Mouse (Mus musculus) T-helper 2 cell (primary cell): ENCODE measurements around the gene Igf1r.

ENCODE experiments used
- in situ Hi-C: fragments of 300-600 bp; cut with MboI, MseI; formaldehyde crosslinking; loops from one replicate; pipeline ENCODE4 v1.15.1; 2025; ENCODE audit warnings: high pct_unique_total_duplicates

The Igf1r gene

DNA sequence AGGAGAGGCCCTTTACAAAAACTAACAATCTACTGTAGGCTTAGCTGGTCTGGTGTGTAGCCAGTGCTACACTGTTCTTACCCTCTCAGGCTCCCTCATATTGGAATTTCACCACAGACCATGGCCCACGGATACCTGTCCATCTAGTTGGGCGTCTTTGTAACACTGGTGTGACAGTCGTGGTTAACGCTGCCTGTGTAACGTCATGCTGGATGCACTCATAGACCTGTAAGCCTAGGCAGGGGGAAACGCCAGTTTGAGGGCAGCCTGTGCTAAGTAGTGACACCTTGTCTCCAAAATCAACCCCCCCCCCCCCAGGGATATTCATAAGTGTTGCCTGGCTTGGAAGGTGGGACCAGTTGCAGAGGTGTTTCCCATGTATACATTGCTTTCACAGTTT is 4.7 kb downstream of the Igf1r start:
- in situ Hi-C loops, result loop anchor here (5.0 kb wide), 2 partner anchors 170 to 325 kb away; no protein-coding TSS in a partner anchor

DNA sequence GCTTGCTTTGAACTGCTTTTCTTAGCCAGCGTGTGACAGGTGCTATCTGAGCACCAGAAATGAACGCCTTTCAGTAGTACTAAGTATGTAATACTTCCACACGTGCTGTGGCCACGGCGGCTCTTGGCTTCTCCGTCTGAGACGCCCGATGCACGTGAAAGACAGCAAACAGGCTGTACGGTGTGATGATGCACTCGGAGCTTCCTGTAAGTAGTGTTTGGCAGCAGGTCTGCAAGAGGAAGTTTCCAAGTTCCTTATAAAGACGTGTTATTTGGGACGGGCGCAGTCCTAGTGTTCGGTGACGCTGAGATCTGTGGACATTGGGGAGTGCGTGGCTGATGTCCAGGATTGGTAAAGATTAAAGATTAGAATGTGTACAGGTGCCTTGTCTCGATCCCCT is 5.4 kb downstream of the Igf1r start:
- in situ Hi-C loops, result loop anchor here (5.0 kb wide), 2 partner anchors 169 to 324 kb away; no protein-coding TSS in a partner anchor

DNA sequence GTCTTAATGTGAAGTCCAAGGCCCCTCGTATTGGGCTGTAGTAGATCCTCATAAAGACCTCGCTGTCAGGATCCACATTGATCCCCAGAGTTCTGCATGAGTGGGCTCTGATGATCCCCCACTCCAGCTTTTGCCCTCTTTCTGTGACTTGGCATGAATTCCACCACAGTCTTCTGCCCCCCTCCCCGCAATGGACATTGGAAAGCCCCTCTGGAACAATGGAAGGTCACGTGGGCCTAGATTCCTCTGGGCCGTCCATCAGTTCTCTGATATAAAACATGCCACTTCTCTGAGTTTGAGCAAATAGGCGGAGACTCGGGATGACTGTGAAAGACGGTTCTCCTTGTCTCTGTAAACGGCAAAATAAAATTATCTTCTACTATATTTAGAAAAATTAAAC is 8.1 kb downstream of the Igf1r start:
- in situ Hi-C loops, result loop anchor here (5.0 kb wide), 1 partner anchor 158 kb away; no protein-coding TSS in a partner anchor

DNA sequence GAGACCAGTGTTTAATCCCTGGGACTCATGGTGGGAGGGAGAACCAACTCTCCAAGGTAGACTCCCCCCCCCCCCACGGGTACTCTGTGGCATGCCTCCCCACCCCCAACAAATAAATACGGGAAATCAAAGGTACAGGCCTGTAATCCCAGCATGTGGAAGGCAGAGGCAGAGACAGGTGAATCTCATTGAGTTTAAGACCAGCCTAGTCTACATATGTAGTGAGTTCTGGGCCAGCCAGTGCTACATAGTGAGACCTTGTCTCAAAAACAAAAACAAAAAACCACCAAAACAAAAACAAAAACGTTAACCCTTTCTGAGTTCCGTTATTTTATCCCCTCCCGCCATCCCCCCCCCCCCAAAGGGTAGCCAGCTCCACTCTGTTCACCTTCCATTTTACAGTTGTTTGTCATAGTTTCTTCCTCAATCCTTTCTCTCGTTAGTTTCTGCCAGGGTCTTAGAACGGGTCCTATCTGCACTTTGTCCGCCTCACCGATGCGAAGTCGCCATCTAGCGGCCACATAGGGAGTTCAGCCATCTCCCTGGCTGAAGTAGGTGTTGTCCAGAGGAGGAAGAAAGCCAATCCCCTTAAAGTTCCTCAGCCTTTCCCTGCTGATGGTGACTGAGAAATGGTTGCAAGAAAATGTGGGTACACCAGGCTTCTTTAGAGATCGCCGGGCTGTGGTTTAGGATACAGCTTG is 9.1 kb downstream of the Igf1r start:
- in situ Hi-C loops, result loop anchor here (5.0 kb wide), 1 partner anchor 159 kb away; no protein-coding TSS in a partner anchor

DNA sequence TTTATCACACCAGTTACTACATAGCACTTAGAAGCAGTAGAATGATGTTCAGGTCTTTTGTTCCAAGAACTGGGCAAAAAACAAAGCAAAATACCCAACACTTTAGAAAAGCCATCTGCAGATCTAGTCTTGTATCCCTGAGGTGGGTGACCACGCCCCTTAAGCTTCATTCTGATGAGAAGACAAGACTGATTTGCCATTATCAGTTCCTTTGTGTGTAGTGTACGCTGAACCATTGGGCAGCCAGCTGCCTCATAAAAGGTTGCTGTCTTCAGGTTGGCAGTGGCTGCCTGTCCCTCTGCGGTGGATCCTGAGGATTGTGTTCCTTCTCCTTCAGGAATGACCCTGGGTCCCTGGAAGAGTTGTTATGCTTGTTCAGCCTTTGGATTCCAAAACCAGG is 11.1 kb downstream of the Igf1r start:
- in situ Hi-C loops, result loop anchor here (5.0 kb wide), 1 partner anchor 161 kb away; no protein-coding TSS in a partner anchor

DNA sequence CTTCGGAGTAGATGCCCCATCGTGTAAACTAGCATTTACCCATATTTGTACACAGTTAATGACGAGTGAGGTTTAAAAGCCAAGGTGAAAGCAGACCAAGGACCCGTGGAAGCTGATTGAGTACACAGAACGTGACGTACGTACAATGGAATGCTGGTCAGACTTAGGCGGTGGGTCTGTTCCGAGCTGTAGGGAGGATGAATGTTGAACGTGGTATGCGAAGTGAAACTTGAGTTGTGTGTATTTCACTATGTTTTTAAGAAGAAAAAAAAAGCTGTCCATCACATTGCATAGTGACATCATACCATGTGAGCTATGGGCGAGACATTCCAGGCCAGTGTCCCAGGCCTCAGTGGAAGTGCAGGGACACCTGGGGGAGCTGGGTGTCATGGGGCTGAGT is 15.8 kb downstream of the Igf1r start:
- in situ Hi-C loops, result no loop called here

DNA sequence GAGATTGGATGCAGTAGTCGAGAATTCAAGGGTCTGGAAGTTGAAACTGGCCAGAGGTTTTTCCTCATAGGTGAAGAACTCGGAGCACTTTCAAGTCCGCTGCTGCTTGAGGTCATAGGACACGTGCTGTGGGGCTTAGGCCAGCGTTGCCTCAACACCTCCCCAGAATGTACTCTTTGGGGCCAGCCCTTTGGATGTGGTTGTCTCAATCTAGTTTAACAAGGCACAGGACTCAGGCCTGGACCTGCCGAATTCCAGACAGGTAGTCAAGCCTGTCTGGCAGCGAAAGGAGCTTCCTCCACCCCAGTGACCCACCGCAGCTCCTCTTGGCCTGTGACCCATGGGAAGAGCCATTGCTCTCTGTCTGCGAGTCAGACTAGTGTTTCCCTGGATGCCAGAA is 16.4 kb downstream of the Igf1r start:
- in situ Hi-C loops, result no loop called here

DNA sequence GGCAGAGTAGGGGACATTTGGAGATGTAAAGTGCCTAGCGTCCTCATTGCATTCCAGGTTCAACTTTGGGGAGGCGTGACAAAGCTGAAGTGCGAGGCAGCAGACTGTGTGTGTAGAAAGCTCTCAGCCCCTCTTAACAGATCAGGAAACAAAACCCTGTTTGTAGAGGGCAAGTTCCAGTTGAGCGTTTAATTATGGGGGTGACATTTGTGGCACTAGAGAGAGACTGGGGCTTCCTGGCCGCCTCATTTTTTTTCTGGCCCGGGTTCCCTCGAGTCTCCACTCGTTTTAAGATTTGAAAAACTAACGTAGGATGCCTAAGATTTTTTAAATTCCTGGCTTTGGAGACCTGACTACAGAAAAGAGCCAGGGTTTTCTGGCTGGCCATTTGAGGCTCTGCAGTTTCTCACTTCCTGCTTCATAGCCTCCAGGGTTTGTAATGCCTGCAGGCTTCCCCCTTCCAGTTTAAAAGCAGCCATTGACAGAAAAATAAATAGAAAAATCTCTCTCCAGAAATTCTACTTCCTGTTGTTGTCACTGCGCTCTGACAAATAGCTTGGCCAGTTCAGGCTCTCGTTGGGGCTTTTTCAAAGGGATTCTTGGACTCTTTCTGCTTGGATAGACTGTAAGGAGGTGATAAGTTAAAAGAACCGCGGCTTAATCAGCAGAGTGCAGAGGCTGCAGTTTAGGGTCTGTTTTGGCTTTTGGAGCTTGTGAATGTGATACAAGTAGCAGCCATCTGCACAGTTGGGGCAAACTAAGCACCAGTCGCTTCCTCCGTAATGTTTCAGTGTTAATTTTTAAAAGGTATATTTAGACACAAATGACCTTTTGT is 20.8 kb downstream of the Igf1r start:
- in situ Hi-C loops, result no loop called here

DNA sequence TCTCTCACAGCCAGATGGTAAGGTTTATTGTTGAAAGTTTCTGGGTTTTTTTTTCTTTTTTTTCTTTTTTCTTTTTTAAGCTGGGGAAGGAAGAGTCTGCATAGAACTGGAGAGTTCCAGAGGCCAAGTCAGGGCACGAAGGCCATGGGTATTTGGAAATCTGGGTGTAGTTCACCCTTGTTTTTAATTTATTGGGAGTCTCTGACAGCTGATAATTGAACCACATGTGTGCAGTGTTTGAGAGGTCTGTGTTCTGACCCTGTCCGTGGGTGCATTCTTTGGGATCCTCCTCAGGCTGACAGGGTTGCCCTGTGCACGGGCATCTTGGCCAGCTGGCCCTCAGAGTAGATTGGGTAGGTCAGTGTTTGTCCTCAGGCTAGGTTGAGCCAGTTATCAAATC is 29.3 kb downstream of the Igf1r start:
- in situ Hi-C loops, result no loop called here

DNA sequence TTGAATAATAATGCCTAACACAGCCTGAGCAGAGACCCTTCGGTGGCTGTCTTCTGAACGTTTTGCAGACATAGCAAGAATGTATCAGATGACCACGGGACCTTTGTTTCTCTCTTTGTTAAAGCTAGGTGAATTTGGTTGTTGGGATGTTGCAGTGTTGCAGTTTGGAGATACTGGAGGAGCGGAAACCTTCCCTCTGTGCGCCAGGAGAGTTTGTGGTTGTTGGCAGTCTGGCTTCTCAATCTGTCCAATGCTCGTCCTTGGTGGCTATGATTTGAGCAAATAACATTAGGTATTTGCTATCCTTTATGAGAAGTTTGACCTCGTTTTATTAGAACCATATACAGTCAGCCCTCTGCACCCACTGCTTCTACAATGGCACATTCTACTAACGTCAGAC is 30.2 kb downstream of the Igf1r start:
- in situ Hi-C loops, result no loop called here

DNA sequence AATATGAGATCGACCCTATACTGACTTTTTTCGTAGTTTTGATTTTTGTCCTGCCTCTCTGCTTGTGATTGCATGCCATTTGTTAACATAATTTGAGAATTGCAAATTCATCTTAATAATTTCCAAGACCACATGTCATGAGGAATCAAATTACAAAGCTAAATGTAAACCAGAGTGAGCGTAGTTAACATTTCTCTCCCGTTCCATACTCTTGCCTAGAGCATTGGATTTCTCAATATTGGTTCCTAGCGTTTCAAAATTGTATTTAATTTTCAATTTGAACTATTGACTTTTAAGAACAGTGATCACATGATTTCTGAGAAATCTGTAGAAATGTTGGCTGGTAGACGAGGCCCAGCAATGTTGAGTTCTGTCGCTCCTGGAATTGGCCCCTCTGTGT is 30.8 kb downstream of the Igf1r start:
- in situ Hi-C loops, result no loop called here

DNA sequence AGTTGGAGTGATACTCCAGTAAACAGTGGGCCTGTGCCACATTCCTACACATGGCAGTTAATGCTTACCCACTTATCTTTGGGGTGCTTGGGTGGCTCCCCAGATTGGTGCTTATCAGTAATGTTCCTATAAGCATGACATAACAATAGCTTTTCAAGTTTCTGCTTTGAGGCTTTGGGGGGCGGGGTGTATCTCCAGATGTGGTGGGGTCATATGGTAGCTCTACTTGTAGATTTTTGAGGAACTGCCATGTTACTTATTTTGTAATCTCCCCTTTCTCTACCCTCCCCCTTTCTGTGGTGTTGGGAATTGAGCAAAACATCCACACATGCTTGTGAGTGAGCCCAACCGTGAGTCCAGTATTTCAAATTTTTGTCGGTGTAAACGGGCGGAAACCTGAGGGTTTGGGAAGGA is 32.4 kb downstream of the Igf1r start:
- in situ Hi-C loops, result no loop called here

DNA sequence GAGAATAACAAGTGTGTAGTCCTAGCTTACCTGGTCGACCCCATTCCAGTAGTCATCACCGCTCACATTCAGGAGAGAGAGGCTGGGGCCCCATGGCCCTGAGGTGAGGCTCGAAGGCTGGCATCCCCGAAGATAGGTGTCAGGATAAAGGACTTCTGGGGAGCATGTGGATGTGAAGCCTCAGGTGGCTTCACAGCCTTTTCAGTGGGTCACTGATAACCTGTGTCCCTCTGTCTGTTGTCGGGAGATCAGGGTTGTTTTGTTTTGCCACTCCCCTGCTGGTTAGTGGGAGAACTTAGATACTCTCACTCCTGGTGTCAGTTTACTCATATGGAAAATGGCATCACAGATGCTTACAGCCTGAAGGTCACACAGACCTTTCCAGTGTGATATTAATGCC is 32.9 kb downstream of the Igf1r start:
- in situ Hi-C loops, result no loop called here

DNA sequence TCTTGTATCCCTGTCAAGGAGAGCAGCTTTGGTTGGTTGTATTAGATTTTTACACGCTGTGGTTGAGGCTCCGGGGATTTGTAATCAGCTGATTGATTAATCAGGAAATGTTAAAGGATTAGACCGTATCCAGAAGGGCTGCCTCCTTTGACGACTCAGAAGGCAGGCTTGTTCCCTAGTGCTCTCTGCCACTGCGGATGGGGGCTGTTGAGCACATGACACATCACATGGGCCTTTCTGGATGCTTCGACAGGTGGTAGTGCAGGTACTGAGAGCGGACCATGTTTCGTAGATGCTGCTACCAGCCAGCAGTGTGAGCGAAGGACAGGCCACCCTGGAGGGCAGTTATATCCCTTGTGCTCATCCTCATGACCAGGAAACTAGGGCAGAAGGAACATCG is 33.6 kb downstream of the Igf1r start:
- in situ Hi-C loops, result no loop called here

DNA sequence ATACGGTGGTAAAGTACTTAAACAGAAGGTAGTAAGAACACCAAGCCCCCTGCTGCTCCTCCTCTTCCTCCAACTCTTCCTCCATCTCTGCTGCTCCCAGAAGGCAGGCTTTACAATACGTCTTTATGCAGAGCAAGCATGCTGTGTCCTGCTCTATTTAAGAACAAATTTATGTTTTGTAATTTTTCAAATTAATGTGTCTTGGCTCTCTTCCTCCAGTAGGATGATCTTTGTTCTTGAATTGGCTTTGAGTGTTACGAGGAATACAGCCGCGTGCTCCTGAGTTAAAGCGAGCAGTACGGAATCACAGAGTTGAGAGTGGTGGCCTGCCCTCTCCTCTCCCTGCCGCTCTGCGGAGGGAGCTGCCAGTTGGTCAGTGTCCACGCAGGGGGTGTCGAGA is 34.2 kb downstream of the Igf1r start:
- in situ Hi-C loops, result no loop called here

DNA sequence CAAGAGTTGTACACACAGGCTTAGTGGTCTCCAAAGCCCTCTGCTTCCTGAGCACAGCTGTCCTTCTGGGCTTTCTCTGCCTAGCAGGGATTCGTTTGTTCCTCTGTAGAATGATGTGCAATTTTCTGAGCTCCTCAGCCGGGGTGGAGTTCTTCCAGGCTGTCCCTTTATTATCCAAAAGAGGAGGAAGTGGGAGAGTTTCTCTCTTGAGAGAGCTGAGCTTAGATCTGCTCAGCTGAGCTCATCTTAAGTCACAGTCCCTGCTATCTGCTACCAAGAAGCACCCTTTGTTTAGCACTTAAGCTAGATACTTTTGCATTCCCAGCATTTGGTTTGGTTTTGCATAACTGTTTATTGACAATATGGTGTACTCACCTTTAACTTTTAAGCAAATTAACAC is 36.7 kb downstream of the Igf1r start:
- in situ Hi-C loops, result no loop called here

DNA sequence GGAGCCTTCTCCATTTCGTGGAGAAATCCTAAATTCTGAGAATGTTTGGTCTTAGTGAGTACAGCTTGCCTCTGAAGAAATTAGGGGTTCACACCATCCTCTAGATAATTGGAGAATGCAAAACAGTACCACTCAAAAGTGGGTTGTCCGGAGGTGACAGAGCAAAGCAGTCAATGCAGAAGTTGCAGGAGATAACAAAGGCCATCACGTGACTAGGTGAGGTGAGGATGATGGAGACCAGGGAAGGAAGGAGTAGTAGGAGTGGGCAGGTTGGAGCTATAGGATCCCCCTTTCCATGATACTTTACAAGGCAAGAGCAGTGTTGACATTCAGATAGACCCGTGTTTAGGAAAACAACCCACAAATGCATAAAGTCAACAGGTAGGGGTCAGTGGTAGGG is 41.0 kb downstream of the Igf1r start:
- in situ Hi-C loops, result no loop called here

DNA sequence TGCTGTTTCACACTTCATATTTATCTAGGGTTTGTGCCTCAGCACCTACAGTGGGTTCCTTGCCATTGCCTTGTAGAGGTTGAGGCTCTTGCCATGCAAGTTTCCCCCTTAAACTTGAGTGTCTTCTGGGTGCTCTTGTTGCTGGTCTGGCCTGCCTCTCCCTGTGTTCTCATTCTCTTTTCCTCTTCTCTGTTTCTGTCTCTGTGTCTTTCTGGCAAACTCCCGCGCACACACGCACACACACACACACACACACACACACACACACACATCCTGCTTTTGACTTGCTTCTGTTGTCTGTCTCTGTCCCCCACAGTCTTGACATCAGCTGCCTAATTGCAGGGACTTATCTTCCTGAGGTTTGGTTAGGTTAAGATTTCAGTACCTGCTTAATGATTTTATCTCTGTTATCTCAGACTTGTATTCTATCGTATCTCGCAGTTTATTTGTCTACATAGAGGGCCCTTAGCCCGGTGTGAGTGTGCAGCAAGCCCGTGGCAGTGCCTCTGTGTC is 41.8 kb downstream of the Igf1r start:
- in situ Hi-C loops, result no loop called here

DNA sequence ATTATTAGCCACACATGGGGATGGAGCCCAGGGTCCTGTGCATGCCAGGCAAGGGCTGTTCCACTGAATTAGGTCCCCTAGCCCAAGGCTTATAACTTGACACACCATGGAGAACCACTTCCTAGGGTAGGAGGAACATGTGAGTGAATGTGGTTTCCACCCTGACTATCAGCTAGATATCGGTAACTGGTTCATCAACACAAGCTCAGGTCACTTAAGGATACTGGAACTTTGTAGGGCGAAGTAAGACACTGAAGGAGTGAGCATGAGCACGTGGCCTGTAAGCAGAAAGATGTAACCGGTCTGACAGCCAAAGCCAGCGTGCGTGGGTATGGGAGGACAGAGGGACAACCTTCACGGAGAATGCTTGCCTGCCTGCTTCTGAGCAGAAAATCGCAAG is 42.6 kb downstream of the Igf1r start:
- in situ Hi-C loops, result no loop called here

DNA sequence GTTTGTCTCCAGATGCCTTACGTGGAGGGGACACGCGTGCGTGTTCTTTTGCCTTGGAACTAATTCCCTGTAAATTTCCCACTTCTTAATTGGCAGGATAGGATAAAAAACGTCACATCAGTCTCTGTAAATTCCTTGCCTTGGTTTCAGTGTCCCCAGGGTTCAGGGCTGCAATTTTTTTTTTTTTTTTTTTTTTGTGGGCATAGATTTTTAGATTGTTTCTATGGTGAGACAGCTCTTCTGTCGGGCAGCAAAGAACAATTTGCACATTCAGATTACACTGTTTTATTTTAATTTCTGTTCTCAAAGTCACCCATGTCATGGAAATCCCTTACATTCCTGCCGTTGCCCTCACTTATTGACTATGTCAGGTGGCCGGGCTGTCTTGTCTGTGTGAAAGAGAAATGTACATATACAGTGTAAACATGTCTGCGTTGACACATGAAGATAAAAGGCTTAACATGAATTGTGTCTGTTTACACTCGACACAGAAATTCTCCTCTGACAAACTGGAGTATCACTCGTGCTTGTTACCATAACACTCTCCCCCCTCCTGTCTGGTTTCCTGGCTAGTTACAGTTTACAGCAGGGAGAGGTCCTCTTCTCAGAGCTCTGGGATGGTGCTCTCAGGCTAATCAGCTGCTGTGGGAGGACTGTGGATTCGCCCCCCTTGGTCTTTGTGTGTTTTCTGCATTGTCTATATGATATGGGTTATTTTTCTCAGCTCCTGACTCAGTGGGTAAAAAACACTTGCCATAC is 43.8 kb downstream of the Igf1r start:
- in situ Hi-C loops, result no loop called here

DNA sequence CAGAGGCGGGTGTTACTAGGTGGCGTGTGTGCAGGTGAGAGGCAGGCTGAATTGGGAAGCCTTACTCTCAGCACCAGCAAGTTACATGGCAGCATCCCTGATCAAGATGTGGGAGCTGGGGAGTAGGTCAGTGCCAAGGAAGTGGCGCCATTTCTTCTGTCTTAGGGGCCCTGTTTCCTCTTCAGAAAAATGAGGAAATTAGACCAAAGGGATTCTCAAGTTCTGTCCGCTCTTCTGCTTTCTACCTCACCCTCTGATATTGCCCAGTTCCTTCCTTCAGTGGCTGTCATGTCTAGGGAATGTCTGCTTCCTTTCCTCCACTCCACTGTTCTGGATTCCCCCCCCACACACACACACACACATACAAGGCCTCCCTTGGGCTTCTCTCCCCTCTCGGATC is 48.6 kb downstream of the Igf1r start:
- in situ Hi-C loops, result no loop called here

DNA sequence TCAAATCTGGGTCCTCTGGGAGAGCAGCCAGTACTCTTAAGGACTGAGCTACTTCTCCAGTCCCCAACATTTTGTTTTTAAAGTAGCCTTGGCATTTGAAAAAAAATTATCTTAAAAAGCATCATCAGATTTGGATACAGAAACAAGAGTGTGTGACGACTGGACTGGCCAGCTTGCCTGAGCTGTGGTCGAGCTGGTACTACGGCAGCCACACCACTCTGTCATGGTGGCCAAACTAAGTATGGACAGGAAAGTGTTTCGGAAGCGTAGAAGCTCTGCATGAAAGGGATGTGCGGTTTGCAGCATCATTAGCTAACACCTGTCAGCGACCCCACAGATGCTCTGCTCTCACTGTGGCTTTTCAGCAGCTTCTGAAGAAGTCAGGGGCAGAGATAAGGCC is 53.4 kb downstream of the Igf1r start:
- in situ Hi-C loops, result no loop called here
